Mouse (Mus musculus) kidney, postnatal 14 days (tissue): ENCODE measurements around the gene Rock2.
"Not testable (repeated sequence)": the region's sequence is repeated elsewhere in the genome, so short reads cannot be mapped to it uniquely, and the experiment has no call there.

Source experiments
- DNase-seq: peaks from one replicate; pipeline ENCODE4 v3.0.0; 2022; ENCODE audit warnings: mixed read lengths

Rock2 gene

GRCm38 (mm10) chr12:17001211-17001610 is 106.5 kb downstream of the Rock2 start:
- no peak for DNase-seq

DNA sequence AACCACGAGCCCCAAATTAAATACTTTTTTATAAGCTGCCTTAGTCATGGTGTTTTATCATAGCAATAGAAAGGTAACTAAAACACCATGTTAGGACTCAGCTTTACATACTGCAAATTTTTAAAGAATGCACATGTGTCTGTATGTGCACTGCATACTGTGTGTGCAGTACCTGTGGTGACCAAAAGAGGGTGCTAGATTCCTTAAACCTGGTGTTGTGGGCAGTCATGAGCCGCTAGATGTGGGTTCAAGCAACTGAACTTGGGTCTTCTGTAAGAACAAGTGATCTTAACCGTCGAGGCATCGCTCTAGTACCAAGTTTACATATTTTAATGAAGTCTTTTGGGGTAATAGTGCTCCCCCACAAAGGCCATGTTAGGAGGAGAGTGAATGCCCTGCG is 114.8 kb downstream of the Rock2 start:
- DNase-seq = no peak

DNA sequence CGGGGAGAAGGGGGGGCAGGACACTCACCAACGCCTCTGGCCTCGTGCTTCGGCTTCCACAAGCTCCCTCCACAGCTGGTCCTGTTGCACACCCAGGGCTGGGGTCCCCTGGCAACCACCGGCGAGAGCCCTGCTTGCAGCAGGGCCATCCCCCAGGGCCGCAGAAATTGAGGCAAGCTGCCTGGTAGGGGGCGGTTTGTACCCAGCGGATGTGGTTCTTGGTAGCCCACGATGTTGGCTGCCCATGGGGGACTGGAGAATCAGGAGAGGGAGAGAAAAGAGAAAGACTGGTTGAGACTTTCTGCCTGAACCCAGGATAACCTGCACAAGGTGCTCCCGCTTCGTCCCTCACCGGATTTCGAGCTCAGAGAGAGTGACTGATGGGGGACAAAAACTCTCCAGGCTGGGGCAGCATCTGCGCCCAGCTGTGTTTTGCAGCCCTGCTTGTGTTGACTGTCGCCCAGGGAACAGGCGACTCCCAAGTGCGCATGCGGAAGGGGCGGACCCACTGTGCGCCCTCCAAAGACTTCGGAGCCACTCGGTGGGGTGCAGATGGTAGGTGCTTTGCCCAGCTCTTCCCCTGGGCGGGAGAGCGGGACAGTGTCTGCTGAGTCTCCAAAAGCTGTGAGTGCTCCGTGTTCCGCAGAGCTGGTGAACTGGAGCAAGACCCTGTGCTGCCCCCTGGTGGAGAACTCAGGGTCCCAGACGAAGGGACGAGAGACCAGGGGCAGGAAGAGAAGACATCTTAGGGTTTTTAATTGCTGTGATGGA is 116.6 kb downstream of the Rock2 start, which contains the start of gene 2410004P03Rik:
Gene 2410004P03Rik, minus strand, starts transcription at position 628 of the 771 bp plus-strand sequence.
- DNase-seq = peak; percentile 80

GRCm38 (mm10) chr12:17012067-17012899 is 117.6 kb downstream of the Rock2 start:
- DNase-seq = no peak

- DNase-seq = no peak
Measured at GRCm38 (mm10) chr12:17015711-17016110, 121.0 kb downstream of the Rock2 start.

GRCm38 (mm10) chr12:17018468-17018867 is 123.8 kb downstream of the Rock2 start:
- DNase-seq = peak; percentile 33

DNA sequence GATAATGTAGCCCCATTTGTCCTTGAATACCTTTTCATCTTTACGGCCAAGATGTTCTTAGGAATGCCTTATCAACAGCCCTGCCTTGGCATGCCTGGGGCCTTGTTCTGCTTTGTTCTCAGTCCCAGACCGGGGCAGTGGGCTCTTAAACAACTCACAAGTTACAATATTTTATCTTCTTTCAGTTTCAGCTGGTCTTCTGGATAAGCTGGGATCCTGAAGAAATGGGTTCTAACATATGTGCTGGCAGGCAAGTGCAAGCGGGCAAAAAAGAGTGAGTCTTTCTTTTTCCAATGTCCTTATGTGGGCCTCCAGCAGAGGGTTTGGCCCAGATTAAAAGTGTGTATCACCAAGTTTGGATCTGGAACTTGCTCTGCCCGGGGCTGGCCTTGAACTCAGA is 126.4 kb downstream of the Rock2 start:
- not testable (repeated sequence) for DNase-seq

- DNase-seq = no peak
Measured at GRCm38 (mm10) chr12:17022145-17022544, 127.5 kb downstream of the Rock2 start.

DNA sequence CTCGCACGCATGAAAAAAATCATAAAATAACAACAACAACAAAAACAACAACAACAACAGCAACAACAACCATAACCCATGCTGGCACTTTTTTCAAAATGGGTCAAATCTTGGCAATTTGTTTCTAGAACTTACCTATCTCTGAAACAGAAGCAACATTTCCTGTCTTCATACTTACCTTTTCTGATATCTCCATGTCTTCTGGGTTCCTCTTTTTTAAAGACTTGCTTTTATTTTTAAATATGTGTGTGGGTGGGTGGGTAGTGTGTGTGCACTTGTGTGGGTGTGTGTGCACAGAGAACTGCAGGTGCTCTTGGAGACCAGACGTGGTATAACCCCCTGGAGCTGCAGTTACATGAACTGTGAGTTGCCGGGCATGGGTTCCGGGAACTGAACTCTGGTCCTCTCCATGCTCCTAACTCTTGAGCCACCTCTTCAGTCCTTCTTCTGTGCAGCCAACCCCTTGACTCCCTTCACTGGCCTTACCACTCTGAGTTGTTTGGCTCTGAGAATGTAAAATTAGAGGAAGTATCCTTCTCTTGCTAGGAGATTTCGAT is 129.9 kb downstream of the Rock2 start:
- no peak for DNase-seq

- peak; percentile 71 for DNase-seq
Measured at GRCm38 (mm10) chr12:17032694-17033463, 138.2 kb downstream of the Rock2 start.

GRCm38 (mm10) chr12:17033464-17033841 is 138.8 kb downstream of the Rock2 start:
- DNase-seq = no peak

DNA sequence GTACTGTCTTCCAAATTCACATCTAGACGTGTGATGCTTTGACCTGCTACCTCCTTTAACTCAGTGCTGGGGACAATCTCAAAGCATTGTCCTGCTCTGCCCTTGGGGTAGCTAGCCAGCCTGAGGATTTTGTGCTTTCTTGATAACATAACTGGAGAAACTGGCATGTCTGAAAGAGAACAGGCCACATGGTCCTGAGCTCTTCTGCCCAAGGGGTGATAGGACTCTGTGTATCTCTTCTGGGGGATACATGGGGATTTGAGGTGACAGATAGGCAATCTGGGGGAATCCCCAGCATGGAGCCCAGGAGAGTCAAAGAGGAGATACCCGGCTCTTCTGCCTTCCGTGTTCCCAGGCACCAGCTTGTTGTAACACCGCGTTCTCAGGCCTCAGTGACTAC is 140.0 kb downstream of the Rock2 start:
- DNase-seq = no peak

- DNase-seq = peak; percentile 28
Measured at GRCm38 (mm10) chr12:17035128-17035527, 140.4 kb downstream of the Rock2 start.

GRCm38 (mm10) chr12:17036532-17036931 is 141.8 kb downstream of the Rock2 start:
- DNase-seq = no peak

DNA sequence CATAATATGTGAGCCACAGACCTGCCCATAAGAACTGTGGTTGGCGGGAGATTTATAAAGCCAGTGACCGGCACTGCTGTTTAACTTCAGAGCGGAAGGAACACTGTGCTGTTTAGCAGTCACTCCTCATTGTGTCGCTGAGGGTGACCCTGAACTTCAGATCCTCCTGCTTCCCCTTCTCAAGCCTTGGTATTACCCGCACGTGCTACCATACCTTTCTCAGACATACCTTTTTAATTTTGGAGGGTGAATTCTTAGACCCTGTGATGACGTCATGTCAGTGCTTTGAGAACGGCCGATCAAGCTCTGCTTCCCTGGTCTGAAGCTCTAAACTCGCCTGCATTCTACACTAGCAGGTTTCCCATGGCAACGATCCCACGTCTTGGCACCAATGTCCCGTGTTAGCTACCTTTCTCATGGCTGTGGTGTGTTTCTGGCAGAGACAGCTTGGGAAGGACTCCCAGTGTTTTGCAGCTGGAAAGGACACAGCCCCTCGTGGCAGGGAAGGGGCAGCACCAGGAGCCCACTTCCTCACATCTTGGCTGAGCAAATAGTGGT is 142.4 kb downstream of the Rock2 start:
- no peak for DNase-seq
